Mouse (Mus musculus) macrophage (primary cell): Measurements from ENCODE around the gene Pdxdc1. TPM values are rescaled to one million over a fixed set of nuclear protein-coding genes. Genes with fewer than 3 reads are reported as not detected.
"Not testable (repeated sequence)": the region's sequence is repeated elsewhere in the genome, so short reads cannot be mapped to it uniquely, and the experiment has no call there.

Source experiments
- H3K27ac ChIP-seq: fragments of 350-480 bp; formaldehyde crosslinking; 2 replicates; pipeline ENCODE4 v1.9.0; 2021
- H3K36me3 ChIP-seq: fragments of 350-480 bp; formaldehyde crosslinking; 2 replicates; pipeline ENCODE4 v1.9.0; 2021; ENCODE audit errors: inconsistent target
- H3K4me3 ChIP-seq: fragments of 350-480 bp; formaldehyde crosslinking; 2 replicates; pipeline ENCODE4 v1.9.0; 2021; ENCODE audit errors: inconsistent target
- H3K79me2 ChIP-seq: fragments of 350-480 bp; formaldehyde crosslinking; 2 replicates; pipeline ENCODE4 v1.9.0; 2021; ENCODE audit errors: inconsistent target
- WGBS: methylation state at CpG from one replicate; pipeline ENCODE4 v1.1.7; 2026; ENCODE audit warnings: inconsistent platforms; ENCODE audit not compliant: missing documents; 5-methylcytosine and 5-hydroxymethylcytosine counted together
- polyA plus RNA-seq: library from polyadenylated mRNA; stranded (reverse); fragments of 250-400 nt; gene quantifications from 3 replicates; pipeline ENCODE4 v1.2.4, GENCODE M21; 2018; ENCODE audit warnings: inconsistent platforms

Gene Pdxdc1
- polyA plus RNA-seq, 1 experiment from 2014 or later: 137 TPM

DNA sequence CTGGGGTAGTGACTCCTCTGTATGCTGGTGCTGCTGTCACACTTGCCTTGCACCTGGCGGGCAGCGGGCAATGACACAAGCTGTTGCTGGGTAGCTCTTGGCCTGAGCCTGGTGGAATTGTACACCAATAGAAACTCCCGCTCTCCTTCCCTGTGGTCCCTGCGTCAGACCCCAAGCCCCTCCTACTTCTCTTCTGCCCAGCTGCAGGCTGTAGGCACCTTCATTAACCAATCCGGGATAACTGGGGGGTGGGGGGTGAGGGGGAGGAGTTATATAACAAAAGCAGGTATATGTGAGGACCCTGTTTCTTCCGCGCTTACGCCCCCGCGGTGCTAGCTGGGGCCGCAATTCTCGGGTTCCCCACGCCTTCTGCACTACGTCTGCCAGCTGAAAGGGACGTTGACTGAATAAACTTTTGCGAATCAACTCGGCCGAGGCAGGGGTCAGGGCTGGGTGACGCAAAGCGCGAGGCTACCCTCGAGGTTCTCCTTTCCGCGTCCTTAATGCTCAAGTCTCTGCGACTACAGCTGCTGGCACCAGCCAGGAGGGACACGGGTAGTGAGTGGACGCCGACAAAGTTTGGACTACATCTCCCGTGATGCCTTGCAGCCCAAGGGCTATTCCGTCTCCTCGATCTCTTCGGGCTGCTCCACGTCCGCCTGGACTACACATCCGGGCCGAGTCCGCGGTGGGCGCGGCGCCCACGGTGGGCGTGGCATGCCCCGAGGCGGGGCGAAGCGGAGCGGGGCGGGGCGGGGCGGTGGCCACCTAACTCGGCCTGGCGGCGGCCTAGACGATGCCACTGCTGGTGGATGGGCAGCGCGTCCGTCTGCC lies 84.2 kb downstream of the Pdxdc1 start, which contains the start of gene Ntan1:
Gene Ntan1 (plus strand): TSS at position 286 of the 834 bp plus-strand sequence.
- Histone ChIP-seq H3K36me3 (peaks cover 7% of the 10 kb centered on the region), H3K79me2 (peaks cover 42% of the 10 kb centered on the region; the same call in 1 of the 2 replicates)
- WGBS: under 1% methylated on average over 47 of the region's 58 CpGs

DNA sequence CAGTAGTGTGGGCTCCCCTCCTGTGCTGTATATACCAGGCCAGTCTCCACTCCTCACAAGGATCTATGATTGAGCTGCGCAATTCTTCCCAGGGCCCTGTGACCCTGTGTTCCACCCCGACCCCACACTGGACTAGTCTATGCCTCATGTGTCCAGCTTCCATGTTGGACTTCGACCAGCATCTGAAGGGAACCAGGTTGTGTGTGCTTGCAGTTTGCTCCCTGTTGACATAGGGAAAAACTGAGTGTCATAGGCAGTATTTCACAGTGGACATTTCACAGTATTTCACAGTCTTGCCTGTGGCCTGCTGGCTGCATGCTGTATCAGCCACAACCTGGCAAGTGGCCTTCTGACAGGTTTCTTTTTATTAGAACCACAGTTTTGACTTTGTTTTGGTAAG lies 89.7 kb downstream of the Pdxdc1 start:
- 95% methylated on average over 3 of the region's 3 CpGs for WGBS
- no peak overlapping the region for H3K27ac ChIP-seq
- H3K36me3 ChIP-seq: peaks cover 55% of the 10 kb centered on the region
- H3K4me3 ChIP-seq: no peak overlapping the region
- H3K79me2 ChIP-seq: no peaks in the 10 kb centered on the region

More for the DNA sequence above, 84.2 kb downstream of the Pdxdc1 start, which contains the start of gene Ntan1:
- Histone ChIP-seq H3K4me3 (peak within 1 kb of the TSS; percentile 85), H3K27ac (peak within 1 kb of the TSS; percentile 71)

DNA sequence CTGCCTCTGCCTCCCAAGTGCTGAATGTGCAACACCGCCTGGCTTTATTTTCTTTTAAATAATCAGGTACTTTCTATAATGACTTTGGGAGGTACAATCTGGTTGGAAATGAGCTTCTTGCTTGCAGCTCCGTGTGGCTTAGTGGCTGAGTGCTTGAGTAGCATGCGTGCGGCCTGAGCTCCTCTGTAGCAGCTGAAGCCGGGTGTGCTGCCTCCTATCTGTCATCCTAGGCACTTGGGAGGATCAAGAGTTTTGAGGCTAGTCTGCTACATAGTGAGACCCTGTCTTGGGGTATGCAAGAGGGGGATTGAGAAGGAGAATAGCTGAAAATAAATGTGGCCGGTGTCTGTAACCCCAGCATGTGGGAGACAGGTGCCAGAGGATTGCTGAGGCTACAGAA lies 90.8 kb downstream of the Pdxdc1 start:
- peaks cover 62% of the 10 kb centered on the region for H3K36me3 ChIP-seq
- H3K4me3 ChIP-seq: no peak overlapping the region
- H3K79me2 ChIP-seq: no peaks in the 10 kb centered on the region
- no peak overlapping the region for H3K27ac ChIP-seq
- 96% methylated on average over 6 of the region's 6 CpGs for WGBS

DNA sequence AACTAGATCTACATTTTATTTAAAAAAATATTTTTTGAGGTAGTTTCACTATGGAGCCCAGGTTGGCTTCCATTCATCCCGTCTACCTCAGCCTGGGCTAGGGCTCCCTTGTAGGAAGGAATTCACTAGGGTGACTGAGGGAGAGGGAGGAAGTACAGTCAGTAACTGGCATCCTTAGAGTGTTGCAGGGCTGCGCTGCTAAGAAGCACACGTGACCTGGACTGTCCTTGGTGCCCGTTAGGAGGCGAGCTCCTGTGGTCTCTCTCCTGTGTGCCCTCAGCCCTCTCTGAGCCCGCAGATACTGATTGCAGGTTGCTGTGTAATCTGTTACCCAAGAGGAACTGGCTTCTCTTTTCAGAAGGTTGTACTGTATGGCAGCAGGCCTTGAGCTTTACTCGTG lies 94.5 kb downstream of the Pdxdc1 start:
- H3K79me2 ChIP-seq: no peaks in the 10 kb centered on the region
- 87% methylated on average over 7 of the region's 7 CpGs for WGBS
- H3K4me3 ChIP-seq: no peak overlapping the region
- H3K27ac ChIP-seq: no peak overlapping the region
- H3K36me3 ChIP-seq: peaks cover 76% of the 10 kb centered on the region

DNA sequence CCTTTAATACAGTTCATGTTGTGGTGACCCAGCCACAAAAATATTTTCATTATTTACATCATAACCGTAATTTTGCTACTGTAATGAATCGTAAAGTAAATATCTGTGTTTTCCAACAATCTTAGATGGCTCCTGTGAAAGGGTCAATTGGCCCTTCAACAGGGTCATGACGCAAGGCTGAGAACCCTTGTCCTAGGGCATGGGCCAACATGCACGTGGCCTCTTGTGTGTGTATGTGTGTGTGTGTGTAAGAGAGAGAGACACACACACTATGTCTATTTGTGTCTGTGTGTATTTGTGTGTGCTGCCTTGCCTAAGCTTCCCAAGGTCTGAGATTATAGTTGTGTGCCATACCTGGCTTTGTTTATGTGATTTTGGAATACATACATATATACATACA lies 95.3 kb downstream of the Pdxdc1 start:
- Histone ChIP-seq H3K79me2 (no peaks in the 10 kb centered on the region), H3K36me3 (peaks cover 72% of the 10 kb centered on the region), H3K4me3 (no peak overlapping the region), H3K27ac (no peak overlapping the region)
- 96% methylated on average over 4 of the region's 4 CpGs for WGBS

DNA sequence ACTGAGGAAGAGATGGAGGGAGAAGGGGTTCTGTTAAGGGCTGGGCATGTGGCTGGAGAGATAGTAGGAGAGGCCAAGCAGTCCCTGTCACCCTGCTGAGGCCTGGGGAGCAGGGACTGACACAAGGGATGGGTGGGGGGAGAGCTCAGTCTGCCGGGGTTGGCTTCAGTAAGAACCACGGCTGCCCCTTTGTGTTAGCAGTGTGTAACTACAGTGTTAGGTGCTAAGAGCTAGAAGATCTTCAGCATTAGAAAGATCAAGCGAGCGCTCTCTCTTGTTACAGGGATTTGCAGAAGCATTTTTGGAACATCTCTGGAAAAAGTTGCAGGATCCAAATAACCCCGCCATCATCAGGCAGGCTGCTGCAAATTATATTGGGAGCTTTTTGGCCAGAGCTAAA lies 98.3 kb downstream of the Pdxdc1 start:
- WGBS: 90% methylated on average over 5 of the region's 5 CpGs
- peaks cover 69% of the 10 kb centered on the region for H3K36me3 ChIP-seq
- H3K4me3 ChIP-seq: no peak overlapping the region
- no peaks in the 10 kb centered on the region for H3K79me2 ChIP-seq
- no peak overlapping the region for H3K27ac ChIP-seq

DNA sequence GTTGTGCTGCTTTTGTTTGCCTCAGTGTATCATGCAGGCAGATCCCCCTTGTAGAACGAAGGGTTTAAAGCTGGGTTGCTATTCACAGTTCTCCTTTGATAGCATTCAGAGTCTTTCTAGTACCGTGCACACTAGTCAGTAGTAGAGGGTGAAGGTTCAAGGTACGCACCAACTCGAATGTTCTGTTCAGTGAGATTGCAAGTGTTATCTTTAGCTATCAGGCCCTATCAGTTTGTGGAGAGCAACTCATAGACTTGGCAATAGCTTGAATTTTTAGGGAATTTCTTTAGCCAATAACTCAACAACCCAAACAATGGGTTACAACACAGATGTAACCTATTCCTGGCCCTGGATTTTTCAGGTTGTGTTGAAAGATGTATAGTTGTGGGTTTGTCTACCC lies 101.7 kb downstream of the Pdxdc1 start:
- H3K4me3 ChIP-seq: no peak overlapping the region
- no peak overlapping the region for H3K27ac ChIP-seq
- no peaks in the 10 kb centered on the region for H3K79me2 ChIP-seq
- WGBS: 94% methylated on average over 4 of the region's 4 CpGs
- H3K36me3 ChIP-seq: peaks cover 59% of the 10 kb centered on the region

DNA sequence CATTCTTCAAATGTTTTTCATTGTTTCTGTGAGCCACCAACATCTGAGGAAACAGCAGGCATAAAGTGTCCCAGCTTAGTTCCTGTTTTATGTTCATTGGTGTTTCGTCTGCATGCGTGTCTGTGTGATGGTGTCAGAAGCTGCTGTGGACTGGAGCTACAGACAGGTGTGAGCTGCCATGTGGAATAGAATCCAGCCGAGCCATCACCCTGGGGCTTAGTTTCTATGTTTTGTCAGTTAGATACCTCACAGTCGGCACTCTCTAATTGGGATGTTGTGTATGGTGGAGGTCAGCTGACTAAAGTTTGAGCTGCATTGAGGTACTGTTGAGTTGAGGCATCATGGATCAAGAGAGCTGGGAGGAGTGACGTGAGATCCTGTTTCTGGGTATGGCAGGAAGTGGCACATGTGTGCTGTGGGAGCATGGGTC lies 106.2 kb downstream of the Pdxdc1 start:
- H3K27ac ChIP-seq: no peak overlapping the region; the same call in 1 of the 2 replicates
- H3K79me2 ChIP-seq: no peaks in the 10 kb centered on the region
- H3K4me3 ChIP-seq: no peak overlapping the region
- WGBS: 21% methylated on average over 5 of the region's 5 CpGs
- H3K36me3 ChIP-seq: peaks cover 69% of the 10 kb centered on the region

DNA sequence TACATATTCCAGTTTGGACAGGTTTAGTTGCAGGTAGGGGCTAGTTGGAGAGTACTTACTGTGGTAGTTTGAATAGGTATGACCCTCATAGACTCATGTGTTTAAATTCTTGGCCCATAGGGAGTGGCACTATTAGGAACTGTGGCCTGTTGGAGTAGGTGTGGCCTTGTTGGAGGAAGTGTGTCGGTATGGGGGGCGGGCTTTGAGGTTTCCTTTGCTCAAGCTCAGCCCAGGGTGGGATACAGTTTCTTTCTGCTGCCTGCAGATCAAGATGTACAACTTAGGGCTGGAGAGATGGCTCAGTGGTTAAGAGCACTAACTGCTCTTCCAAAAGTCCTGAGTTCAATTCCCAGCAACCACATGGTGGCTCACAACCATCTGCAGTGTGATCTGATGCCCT lies 109.5 kb downstream of the Pdxdc1 start:
- H3K4me3 ChIP-seq, H3K27ac ChIP-seq, H3K79me2 ChIP-seq: not testable (repeated sequence)
- 40% methylated on average over 1 of the region's 2 CpGs for WGBS
- peaks cover 67% of the 10 kb centered on the region for H3K36me3 ChIP-seq

DNA sequence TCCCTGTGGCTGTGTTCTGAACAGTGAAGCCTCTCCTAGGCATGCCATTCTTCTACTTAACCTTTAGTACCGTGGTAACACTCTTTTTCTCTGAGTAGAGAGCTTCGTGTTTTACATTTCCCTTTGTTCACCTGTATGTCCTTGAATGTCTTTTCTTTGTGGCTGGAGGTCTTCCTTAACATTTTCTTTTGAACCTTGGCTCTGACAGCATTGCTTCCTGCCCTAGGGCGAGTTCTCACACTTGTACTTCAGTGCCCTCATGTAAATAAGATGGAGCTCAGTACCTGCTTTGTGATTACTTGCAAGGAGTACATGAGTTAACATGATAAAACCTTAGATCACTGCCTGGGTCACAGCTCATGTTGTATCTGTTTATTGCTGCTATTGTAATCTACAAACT lies 117.0 kb downstream of the Pdxdc1 start:
- no peak overlapping the region for H3K27ac ChIP-seq
- peaks cover 61% of the 10 kb centered on the region for H3K36me3 ChIP-seq
- H3K79me2 ChIP-seq: peaks cover 18% of the 10 kb centered on the region
- 89% methylated on average over 3 of the region's 3 CpGs for WGBS
- no peak overlapping the region for H3K4me3 ChIP-seq

Other genes with a start within 250 kb of the Pdxdc1 start
- gene Parn, start 235.0 kb downstream of the Pdxdc1 start, polyA plus RNA-seq: 11.1 to 20.8 TPM (median 15.5 TPM) in 3 replicates
- 23.7 to 38.3 TPM (median 32.3 TPM) in 3 replicates for gene Bfar, start 231.3 kb downstream of the Pdxdc1 start, polyA plus RNA-seq
- gene 3110001I22Rik, start 231.2 kb downstream of the Pdxdc1 start, polyA plus RNA-seq: 2.3 to 4.0 TPM (median 3.4 TPM) in 3 replicates
- not detected in 3 replicates for gene Pla2g10, start 172.1 kb downstream of the Pdxdc1 start, polyA plus RNA-seq
- 17.6 to 34.4 TPM (median 21.1 TPM) in 3 replicates for gene Rrn3, start 122.4 kb downstream of the Pdxdc1 start, polyA plus RNA-seq
- gene Ntan1, start 84.3 kb downstream of the Pdxdc1 start, polyA plus RNA-seq: 50.1 to 64.2 TPM (median 59.1 TPM) in 3 replicates
- gene Mpv17l, start within 50 bp of the Pdxdc1 start, polyA plus RNA-seq: 3.5 to 4.8 TPM (median 3.9 TPM) in 3 replicates
- not detected in 3 replicates for gene 2900011O08Rik, start 83.5 kb upstream of the Pdxdc1 start, polyA plus RNA-seq
- not detected in 3 replicates for gene Ifitm7, start 83.8 kb upstream of the Pdxdc1 start, polyA plus RNA-seq